Mouse (Mus musculus) liver, embryonic 14.5 days (tissue): ENCODE data around the gene Zyx.

Experiments
- CTCF ChIP-seq: IDR thresholded peaks from 2 replicates; pipeline ENCODE4 v1.5.1; 2016; ENCODE audit warnings: antibody characterized with exemption, low read depth, control low read depth
- EP300 ChIP-seq: IDR thresholded peaks from 2 replicates; pipeline ENCODE4 v1.6.1; 2016; ENCODE audit warnings: antibody characterized with exemption, low read depth

- TF ChIP-seq CTCF (no peak), EP300 (no peak)
Observed at GRCm38 (mm10) chr6:42355366-42355765, 5.9 kb downstream of the Zyx start.
